Mouse (Mus musculus) ES-E14 (cell line): ENCODE results near the gene Chrna9. TPM values are rescaled to one million over a fixed set of nuclear protein-coding genes. Genes with fewer than 3 reads are reported as not detected.

Experiments used
- DNase-seq: peaks from one replicate; pipeline ENCODE4 v3.0.0-alpha.2; 2013; ENCODE audit warnings: low read depth, low spot score
- H3K27ac ChIP-seq: 2 replicates; pipeline ENCODE4 v1.5.1; 2012; ENCODE audit warnings: low read depth, mild to moderate bottlenecking, low read length, moderate library complexity, mixed read lengths; ENCODE audit not compliant: poor library complexity, insufficient read depth, severe bottlenecking
- H3K36me3 ChIP-seq: 2 replicates; pipeline ENCODE4 v1.6.1; 2012; ENCODE audit warnings: mild to moderate bottlenecking, low read length, moderate library complexity, mixed read lengths; ENCODE audit not compliant: control insufficient read depth, poor library complexity, insufficient read depth, severe bottlenecking
- H3K4me1 ChIP-seq, 2 experiments: fragments of 150-350 bp in 1 of 2; sonication (generic) in 1 of 2; 2 replicates each; pipeline ENCODE4 v1.6.1; 2012; ENCODE audit warnings: low read length in 2 of 2, mild to moderate bottlenecking in 1 of 2, mixed read lengths in 1 of 2; ENCODE audit not compliant: control insufficient read depth in 2 of 2, insufficient read depth in 2 of 2, poor library complexity in 1 of 2
- H3K4me3 ChIP-seq, 2 experiments: fragments of 150-350 bp in 1 of 2; sonication (generic) in 1 of 2; 2 replicates each; pipeline ENCODE4 v1.5.1; 2012; ENCODE audit warnings: low read length in 2 of 2, low read depth in 1 of 2, mild to moderate bottlenecking in 1 of 2, mixed read lengths in 1 of 2; ENCODE audit not compliant: insufficient read depth in 1 of 2, poor library complexity in 1 of 2, severe bottlenecking in 1 of 2
- H3K9ac ChIP-seq: 2 replicates; pipeline ENCODE4 v1.6.1; 2012; ENCODE audit warnings: low read depth, mild to moderate bottlenecking, low read length, mixed read lengths; ENCODE audit not compliant: poor library complexity, insufficient read depth, severe bottlenecking
- H3K9me3 ChIP-seq: fragments of 150-350 bp; sonication (generic); 2 replicates; pipeline ENCODE4 v1.6.1; 2012; ENCODE audit warnings: low read depth, mild to moderate bottlenecking, low read length; ENCODE audit not compliant: control insufficient read depth, insufficient read depth
- CHD2 ChIP-seq: IDR thresholded peaks from 2 replicates; pipeline ENCODE4 v1.6.1; 2014; ENCODE audit warnings: mild to moderate bottlenecking, low read depth, low read length, inconsistent platforms
- HCFC1 ChIP-seq: IDR thresholded peaks from 2 replicates; pipeline ENCODE4 v1.6.1; 2012; ENCODE audit warnings: low read length, inconsistent platforms, borderline replicate concordance; ENCODE audit not compliant: insufficient read depth
- MAFK ChIP-seq: IDR thresholded peaks from 2 replicates; pipeline ENCODE4 v1.6.1; 2014; ENCODE audit warnings: mild to moderate bottlenecking, low read depth, low read length, inconsistent platforms; ENCODE audit not compliant: insufficient read depth
- ZC3H11A ChIP-seq: IDR thresholded peaks from 2 replicates; pipeline ENCODE4 v1.6.1; 2012; ENCODE audit warnings: low read depth, mild to moderate bottlenecking, inconsistent platforms, low read length, borderline replicate concordance
- ZNF384 ChIP-seq: IDR thresholded peaks from 2 replicates; pipeline ENCODE4 v1.6.1; 2012; ENCODE audit warnings: low read depth, low read length, inconsistent platforms
- in situ Hi-C, 2 experiments: fragments of 600-800 bp; cut with MboI; formaldehyde crosslinking; loops; one replicate each; pipeline ENCODE4 v1.15.1; 2025; ENCODE audit warnings: low sequenced_read_pairs in 2 of 2, inconsistent platforms in 1 of 2; ENCODE audit not compliant: unreplicated experiment in 2 of 2
- total RNA-seq: library from RNA; depleted of rRNA; stranded (reverse); fragments of 300-350 nt; gene quantifications from 2 replicates; pipeline ENCODE4 v1.2.3, GENCODE M21; 2012

The Chrna9 gene
- total RNA-seq, 1 experiment: 11.2 TPM

- H3K9me3 ChIP-seq: no peaks in the 10 kb centered on the region
- in situ Hi-C loops: no loop called here
- H3K9ac ChIP-seq: no peak overlapping the region
- H3K27ac ChIP-seq: no peak overlapping the region
- no peaks in the 10 kb centered on the region for H3K36me3 ChIP-seq
- DNase-seq: no peak
- H3K4me1 ChIP-seq: no peaks in the 10 kb centered on the region
- TF ChIP-seq MAFK (no peak), HCFC1 (no peak), ZNF384 (no peak), ZC3H11A (no peak), CHD2 (no peak)
- H3K4me3 ChIP-seq: no peak overlapping the region
Measured at GRCm38 (mm10) chr5:65898683-65899082, 36.0 kb upstream of the Chrna9 start.

GRCm38 (mm10) chr5:65900113-65900512 lies 34.6 kb upstream of the Chrna9 start:
- in situ Hi-C loops: no loop called here
- Histone ChIP-seq H3K4me1 (no peaks in the 10 kb centered on the region), H3K36me3 (no peaks in the 10 kb centered on the region), H3K27ac (no peak overlapping the region), H3K9ac (no peak overlapping the region), H3K9me3 (no peaks in the 10 kb centered on the region), H3K4me3 (no peak overlapping the region)
- TF ChIP-seq ZNF384 (no peak), HCFC1 (no peak), MAFK (no peak), CHD2 (no peak), ZC3H11A (no peak)
- no peak for DNase-seq

DNA sequence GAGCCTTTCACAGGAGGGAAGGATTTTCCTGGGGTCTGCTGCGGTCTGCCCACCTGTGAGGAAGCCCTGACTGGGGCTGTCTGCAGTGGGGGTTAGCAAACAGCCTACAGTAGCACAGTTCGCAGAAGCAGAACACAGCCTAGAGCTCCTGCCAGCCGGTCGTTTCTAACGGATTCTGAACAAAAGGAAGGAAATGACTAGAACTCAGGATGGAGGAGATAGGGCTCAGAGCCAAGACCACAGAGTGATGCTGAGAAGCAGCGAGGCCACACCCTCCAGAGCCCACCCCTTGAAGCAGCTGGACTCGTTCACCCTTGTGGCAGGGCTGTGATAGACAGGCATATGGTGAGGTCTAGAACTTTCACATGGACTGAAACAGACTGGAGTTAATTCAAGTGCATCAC lies 33.9 kb upstream of the Chrna9 start:
- TF ChIP-seq ZNF384 (no peak), MAFK (no peak), ZC3H11A (no peak), CHD2 (no peak), HCFC1 (no peak)
- Histone ChIP-seq H3K9me3 (no peaks in the 10 kb centered on the region), H3K9ac (no peak overlapping the region), H3K27ac (no peak overlapping the region), H3K36me3 (no peaks in the 10 kb centered on the region), H3K4me3 (no peak overlapping the region), H3K4me1 (no peaks in the 10 kb centered on the region)
- in situ Hi-C loops: no loop called here
- DNase-seq: no peak

- no peak overlapping the region for H3K9ac ChIP-seq
- TF ChIP-seq ZNF384: no peak
- no peak for TF ChIP-seq CHD2
- no peak for TF ChIP-seq HCFC1
- no peak for TF ChIP-seq MAFK
- TF ChIP-seq ZC3H11A: no peak
- no peak overlapping the region for H3K4me3 ChIP-seq
- H3K27ac ChIP-seq: no peak overlapping the region
- H3K9me3 ChIP-seq: no peaks in the 10 kb centered on the region
- no peaks in the 10 kb centered on the region for H3K36me3 ChIP-seq
- no peak for DNase-seq
- in situ Hi-C loops: no loop called here
- no peaks in the 10 kb centered on the region for H3K4me1 ChIP-seq
Measured at GRCm38 (mm10) chr5:65901868-65902418, 32.8 kb upstream of the Chrna9 start.

DNA sequence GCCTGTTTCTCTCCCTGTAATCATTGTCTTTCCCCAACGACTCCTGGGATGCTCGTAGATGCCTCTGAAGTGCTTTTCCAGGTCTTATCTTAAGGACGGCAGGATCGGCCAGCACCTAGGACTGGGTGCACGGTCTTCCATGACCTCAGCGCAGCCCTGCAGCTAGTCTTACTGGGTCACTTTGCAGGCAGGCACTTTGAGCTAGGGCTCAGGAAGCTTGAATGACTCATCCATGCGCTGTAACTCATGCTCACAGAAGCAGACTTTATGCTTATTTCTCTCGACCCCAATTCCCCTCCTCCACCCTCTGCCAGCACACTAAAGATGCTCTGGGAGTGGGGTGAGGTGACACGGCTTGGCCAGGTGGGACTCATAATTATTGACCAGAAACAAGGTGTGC lies 31.9 kb upstream of the Chrna9 start:
- Histone ChIP-seq H3K27ac (no peak overlapping the region), H3K36me3 (no peaks in the 10 kb centered on the region), H3K4me3 (no peak overlapping the region), H3K9me3 (no peaks in the 10 kb centered on the region), H3K9ac (no peak overlapping the region), H3K4me1 (no peaks in the 10 kb centered on the region)
- no peak for TF ChIP-seq MAFK
- no peak for TF ChIP-seq CHD2
- TF ChIP-seq ZNF384: no peak
- no peak for TF ChIP-seq HCFC1
- TF ChIP-seq ZC3H11A: no peak
- DNase-seq: no peak
- in situ Hi-C loops: no loop called here
